Mouse (Mus musculus) liver, embryonic 14.5 days (tissue): ENCODE data around the gene Wipf1. TPM values are rescaled to one million over a fixed set of nuclear protein-coding genes. Genes with fewer than 3 reads are reported as not detected.

Source experiments
- ATAC-seq: fragments of 200-750 bp; cut with Nextera tagmentation; 2 replicates; pipeline ENCODE4 v1.8.0; 2017; ENCODE audit warnings: moderate number of reproducible peaks, mild to moderate bottlenecking, moderate library complexity; ENCODE audit not compliant: insufficient read depth
- DNase-seq, 3 experiments: peaks; one replicate each; pipeline ENCODE4 v3.0.0-alpha.2; 2012 to 2013; ENCODE audit warnings: low read depth in 3 of 3, low spot score in 3 of 3
- H3K27ac ChIP-seq: fragments of 300-500 bp; sonication (generic); 2 replicates; pipeline ENCODE4 v1.5.1; 2014; ENCODE audit warnings: moderate library complexity, mild to moderate bottlenecking, control low read depth, inconsistent platforms
- H3K27me3 ChIP-seq: fragments of 300-500 bp; sonication (generic); 2 replicates; pipeline ENCODE4 v1.6.1; 2014; ENCODE audit warnings: mild to moderate bottlenecking, low read length, moderate library complexity; ENCODE audit not compliant: control insufficient read depth, insufficient read depth
- H3K36me3 ChIP-seq: fragments of 300-500 bp; sonication (generic); replicated peaks from 2 replicates; pipeline ENCODE4 v1.6.1; 2014; ENCODE audit warnings: low read depth; ENCODE audit not compliant: control insufficient read depth, insufficient read depth
- H3K4me1 ChIP-seq, 2 experiments: fragments of 200-500 bp in 1 of 2; fragments of 300-500 bp in 1 of 2; sonication (generic) in 1 of 2; replicated peaks; 2 replicates each; pipeline ENCODE4 v1.6.1; 2012 to 2014; ENCODE audit warnings: antibody characterized with exemption in 1 of 2, inconsistent platforms in 1 of 2, low read length in 1 of 2; ENCODE audit not compliant: control insufficient read depth in 2 of 2, insufficient read depth in 2 of 2
- H3K4me2 ChIP-seq: fragments of 300-500 bp; sonication (generic); 2 replicates; pipeline ENCODE4 v1.6.1; 2014; ENCODE audit warnings: low read depth, mild to moderate bottlenecking, control low read depth, moderate library complexity
- H3K4me3 ChIP-seq, 2 experiments: fragments of 200-500 bp in 1 of 2; fragments of 300-500 bp in 1 of 2; sonication (generic) in 1 of 2; 2 replicates each; pipeline ENCODE4 v1.5.1; 2012 to 2014; ENCODE audit warnings: low read depth in 2 of 2, low read length in 2 of 2, mild to moderate bottlenecking in 2 of 2, control low read depth in 1 of 2, inconsistent platforms in 1 of 2, moderate library complexity in 1 of 2; ENCODE audit not compliant: insufficient read depth in 1 of 2
- H3K9ac ChIP-seq: fragments of 300-500 bp; sonication (generic); replicated peaks from 2 replicates; pipeline ENCODE4 v1.6.1; 2014; ENCODE audit warnings: mild to moderate bottlenecking, control low read depth, moderate library complexity
- H3K9me3 ChIP-seq: fragments of 300-500 bp; sonication (generic); 2 replicates; pipeline ENCODE4 v1.6.1; 2016; ENCODE audit warnings: low read length, mixed read lengths; ENCODE audit not compliant: control insufficient read depth
- CTCF ChIP-seq: IDR thresholded peaks from 2 replicates; pipeline ENCODE4 v1.5.1; 2016; ENCODE audit warnings: antibody characterized with exemption, low read depth, control low read depth
- EP300 ChIP-seq: IDR thresholded peaks from 2 replicates; pipeline ENCODE4 v1.6.1; 2016; ENCODE audit warnings: antibody characterized with exemption, low read depth
- WGBS: fragments of 180-500 bp; shearing (Covaris S2); extraction: QIAGEN DNeasy Blood & Tissue Kit; methylation state at CpG from one replicate; pipeline ENCODE4 v1.1.7; 2014; ENCODE audit not compliant: insufficient replicate concordance; 5-methylcytosine and 5-hydroxymethylcytosine counted together
- polyA plus RNA-seq, 2 experiments: library from polyadenylated mRNA; depleted of rRNA in 1 of 2; stranded (reverse) in 1 of 2; unstranded in 1 of 2; fragments of >200 nt; fragmentation: Nextera tagmentation in 1 of 2; extraction: Ambion mirVana in 1 of 2; gene quantifications; 2 replicates each; pipeline versions ENCODE4 v1.2.1 to v1.2.3; 2012 to 2014

Gene Wipf1
- polyA plus RNA-seq (2012; rRNA removed) (2.2 and 3.4 TPM in 2 replicates), polyA plus RNA-seq (2014; fragmentation: Nextera tagmentation; extraction: Ambion mirVana) (4.1 and 5.7 TPM in 2 replicates)

DNA sequence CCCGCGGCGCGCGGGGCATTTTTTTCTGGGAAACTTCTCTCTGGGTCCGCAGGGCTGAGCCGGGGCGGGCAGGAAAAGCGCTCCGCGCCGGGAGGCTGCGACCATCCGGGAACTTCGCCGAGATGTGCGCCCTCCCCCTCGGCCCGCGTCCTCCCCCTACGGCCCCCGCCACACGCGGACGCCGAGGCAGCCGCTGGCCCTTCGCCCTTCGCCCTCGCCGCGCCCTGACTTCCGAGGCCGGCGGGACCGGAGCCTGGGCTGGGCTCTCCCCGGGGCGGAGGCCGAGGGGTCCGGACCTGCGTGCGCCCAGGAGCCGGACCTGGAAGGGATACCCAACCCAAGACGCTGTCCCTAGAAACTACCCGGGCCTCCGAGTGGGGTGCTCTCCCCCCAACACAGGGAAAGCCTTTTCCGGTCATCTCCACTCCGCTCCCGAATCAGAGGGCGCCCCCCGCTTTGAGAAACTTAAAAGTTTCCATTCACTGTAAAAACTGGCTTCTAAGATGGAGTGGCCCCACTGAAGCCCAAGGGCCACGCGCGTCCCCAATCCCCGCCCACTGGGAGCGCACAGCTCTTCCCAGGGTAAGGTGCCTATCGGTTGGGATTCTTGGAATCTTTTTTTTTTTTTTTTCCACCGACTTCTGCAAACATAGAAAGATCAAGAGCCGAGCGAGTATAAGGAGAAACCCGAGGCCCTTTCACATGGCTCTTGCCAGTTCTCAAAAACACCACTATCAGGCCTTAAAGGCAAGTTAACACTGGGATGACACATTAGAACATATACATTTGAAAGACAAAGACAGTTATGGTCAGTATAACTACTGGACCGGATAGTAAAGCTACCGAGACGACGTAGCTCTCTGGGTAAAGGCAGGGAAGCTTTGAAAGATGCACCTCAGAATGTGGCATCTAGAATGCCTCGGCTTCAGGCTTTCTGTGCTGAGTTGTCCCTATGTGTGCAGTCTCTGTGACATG lies at the start of gene Wipf1:
Wipf1 (minus strand) TSS at position 379 of the 975 bp plus-strand sequence.
- Histone ChIP-seq H3K9me3 (no peaks in the 10 kb centered on the region), H3K9ac (peak within 1 kb of the TSS; percentile 56), H3K36me3 (no peaks in the 10 kb centered on the region), H3K4me2 (peak within 1 kb of the TSS; percentile 76), H3K4me1 (peaks cover 14 to 30% of the 10 kb centered on the region in 2 experiments), H3K27ac (peak within 1 kb of the TSS; percentile 31), H3K4me3 (peak within 1 kb of the TSS; percentile 63 to 66), H3K27me3 (peaks cover 6% of the 10 kb centered on the region; the same call in 1 of the 2 replicates)
- 3% methylated on average over 64 of the region's 66 CpGs for WGBS
- DNase-seq (no peak), ATAC-seq (peak; percentile 69)
- TF ChIP-seq EP300 (no peak), CTCF (no peak)

DNA sequence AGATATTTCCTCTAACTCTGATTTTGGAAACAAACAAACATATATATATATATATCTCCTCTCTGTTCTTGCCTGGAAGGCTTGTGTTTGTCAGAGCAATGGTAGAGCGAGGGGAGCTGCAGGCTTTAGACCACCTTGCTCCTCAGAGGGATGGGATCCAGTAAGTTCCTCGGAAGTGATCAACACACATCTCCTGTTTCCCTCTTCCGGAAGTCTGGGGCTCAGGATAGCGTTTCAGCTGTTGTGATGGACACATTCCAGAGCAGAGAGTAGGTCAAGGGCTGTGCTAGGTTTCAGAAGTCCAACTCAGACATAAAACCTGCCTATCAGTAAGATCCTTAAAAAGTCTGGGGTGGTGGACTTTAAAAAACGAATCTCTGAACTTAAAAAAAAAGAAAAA lies 49.6 kb upstream of the Wipf1 start:
- DNase-seq = no peak
- no peaks in the 10 kb centered on the region for H3K4me1 ChIP-seq
- no peak overlapping the region for H3K27ac ChIP-seq
- no peaks in the 10 kb centered on the region for H3K36me3 ChIP-seq
- 30% methylated on average over 5 of the region's 5 CpGs for WGBS
- TF ChIP-seq CTCF = no peak
- TF ChIP-seq EP300 = no peak
- no peak overlapping the region for H3K9ac ChIP-seq
- ATAC-seq = no peak
- H3K4me3 ChIP-seq = no peak overlapping the region
- H3K4me2 ChIP-seq = no peak overlapping the region
- no peaks in the 10 kb centered on the region for H3K27me3 ChIP-seq
- H3K9me3 ChIP-seq = no peaks in the 10 kb centered on the region

DNA sequence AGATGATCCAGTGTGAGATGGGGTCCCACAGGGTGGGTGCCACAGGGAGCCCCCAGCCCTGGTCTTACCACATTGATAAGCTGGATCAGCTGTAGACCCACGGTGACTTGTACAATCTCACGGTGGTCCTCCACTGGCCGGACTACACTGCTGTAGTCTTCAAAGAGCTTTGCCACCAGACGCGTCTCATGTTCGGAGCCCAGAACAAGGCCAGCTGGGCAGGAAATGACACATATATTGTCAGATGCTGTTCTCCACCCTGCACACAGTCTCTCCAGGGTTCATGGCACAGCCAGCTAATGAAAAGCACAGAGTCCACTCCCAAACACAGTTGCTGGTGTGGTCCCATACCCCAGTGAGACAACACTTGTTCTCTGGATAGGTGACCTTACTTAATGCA lies 44.9 kb upstream of the Wipf1 start:
- Histone ChIP-seq H3K4me3 (no peak overlapping the region), H3K9ac (no peak overlapping the region), H3K9me3 (no peaks in the 10 kb centered on the region), H3K4me1 (no peaks in the 10 kb centered on the region), H3K27me3 (no peaks in the 10 kb centered on the region), H3K4me2 (no peak overlapping the region), H3K36me3 (no peaks in the 10 kb centered on the region), H3K27ac (no peak overlapping the region)
- TF ChIP-seq CTCF (no peak), EP300 (no peak)
- no peak for DNase-seq
- WGBS = 68% methylated on average over 6 of the region's 6 CpGs
- ATAC-seq = no peak

DNA sequence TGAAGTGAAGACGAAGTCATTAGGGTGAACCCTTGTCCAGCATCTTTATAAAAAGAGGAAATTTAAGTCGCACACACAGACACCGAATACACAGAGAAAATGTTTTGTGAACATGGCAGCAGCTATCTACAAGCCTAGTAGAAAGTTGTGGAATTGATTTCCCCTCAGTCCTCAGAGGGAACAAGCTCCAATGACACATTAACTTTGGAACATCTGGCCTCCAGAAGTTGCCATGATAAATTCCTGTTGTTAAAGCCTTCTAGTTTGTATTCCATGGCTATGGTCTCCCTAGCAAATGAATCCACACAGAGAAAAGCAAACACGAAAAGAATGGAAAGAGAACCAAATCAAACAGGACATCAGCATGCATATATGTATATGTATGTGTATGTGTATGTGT lies 44.0 kb upstream of the Wipf1 start:
- H3K4me1 ChIP-seq = no peaks in the 10 kb centered on the region
- TF ChIP-seq EP300 (no peak), CTCF (no peak)
- no peaks in the 10 kb centered on the region for H3K27me3 ChIP-seq
- no peaks in the 10 kb centered on the region for H3K36me3 ChIP-seq
- 64% methylated on average over 4 of the region's 4 CpGs for WGBS
- H3K4me3 ChIP-seq = no peak overlapping the region
- no peak overlapping the region for H3K4me2 ChIP-seq
- no peaks in the 10 kb centered on the region for H3K9me3 ChIP-seq
- no peak overlapping the region for H3K9ac ChIP-seq
- DNase-seq (no peak), ATAC-seq (no peak)
- H3K27ac ChIP-seq = no peak overlapping the region

DNA sequence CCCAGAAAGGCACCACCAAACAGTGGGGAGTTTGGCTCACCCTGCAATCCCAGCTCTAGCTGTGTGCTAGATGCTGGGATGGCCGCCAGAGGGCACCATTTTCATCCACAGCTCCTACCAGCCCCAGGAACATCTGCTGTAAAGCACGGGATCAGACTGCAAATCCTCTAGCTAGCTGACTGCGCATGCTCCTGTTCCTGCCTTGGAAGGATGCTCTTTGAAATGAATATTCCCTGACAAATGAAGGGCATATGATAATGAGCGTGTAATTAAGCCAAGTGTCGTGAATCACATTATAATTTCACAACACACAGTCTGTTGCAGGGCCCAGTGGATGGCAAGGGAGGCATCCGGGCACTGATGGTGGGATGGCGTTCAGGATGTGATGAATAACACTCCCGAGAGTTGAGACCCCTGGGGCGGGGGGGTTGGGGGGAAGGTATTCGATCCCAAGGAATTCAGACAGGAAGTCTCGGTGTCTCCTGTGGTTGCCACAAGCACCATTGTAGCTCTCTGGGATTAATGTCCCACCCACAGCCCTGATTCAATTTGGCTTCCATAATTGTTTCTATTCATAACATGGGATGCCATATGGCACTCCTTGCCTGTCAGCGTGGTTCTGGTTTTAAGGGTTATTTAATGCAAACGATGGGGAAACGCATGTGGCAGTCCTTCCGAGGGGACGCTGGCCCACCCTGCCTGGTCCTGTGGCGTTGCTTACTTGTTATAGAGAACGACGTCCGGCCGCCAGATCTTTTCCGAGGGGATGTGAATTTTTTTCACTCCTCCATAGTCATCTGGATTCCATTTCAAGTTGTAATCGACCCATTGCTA lies 43.2 kb upstream of the Wipf1 start:
- Histone ChIP-seq H3K4me3 (no peak overlapping the region), H3K9me3 (no peaks in the 10 kb centered on the region), H3K4me1 (no peaks in the 10 kb centered on the region), H3K27me3 (no peaks in the 10 kb centered on the region), H3K4me2 (no peak overlapping the region), H3K27ac (no peak overlapping the region), H3K36me3 (no peaks in the 10 kb centered on the region), H3K9ac (no peak overlapping the region)
- WGBS = 34% methylated on average over 23 of the region's 23 CpGs
- ATAC-seq = no peak
- TF ChIP-seq CTCF (peak; percentile 91), EP300 (no peak)
- peak in 1 of 3 experiments; percentile 11 for DNase-seq
